Mouse (Mus musculus) brain, embryonic 14.5 days (tissue): ENCODE measurements at regions not wholly inside any gene's neighbourhood (a gene's known extent, or its start where the extent isn't known, plus 50 kb on each side); places are given as distances from the start of the nearest gene placed in this dataset.

Experiments
- CTCF ChIP-seq: fragments of 200-500 bp; IDR thresholded peaks from 2 replicates; pipeline ENCODE4 v1.5.1; 2012; ENCODE audit warnings: inconsistent platforms, mild to moderate bottlenecking, moderate library complexity, borderline replicate concordance; ENCODE audit not compliant: insufficient read depth, insufficient read length; ENCODE audit errors: extremely low read depth
- POLR2A ChIP-seq: fragments of 200-500 bp; IDR thresholded peaks from 2 replicates; pipeline ENCODE4 v1.6.1; 2012; ENCODE audit warnings: mild to moderate bottlenecking, inconsistent platforms, borderline replicate concordance; ENCODE audit not compliant: poor library complexity, insufficient read depth, insufficient read length, severe bottlenecking; ENCODE audit errors: extremely low read depth

GRCm38 (mm10) chr16:24124083-24124482 lies 135.4 kb upstream of the Bcl6 start:
- TF ChIP-seq CTCF, result no peak
- TF ChIP-seq POLR2A, result no peak
